Mouse (Mus musculus) kidney, embryonic 15.5 days (tissue): Measurements from ENCODE around the gene Dlx3. TPM values are rescaled to one million over a fixed set of nuclear protein-coding genes. Genes with fewer than 3 reads are reported as not detected.

Experiments
- ATAC-seq: fragments of 200-750 bp; cut with Nextera tagmentation; replicated peaks from 2 replicates; pipeline ENCODE4 v1.8.0; 2017; ENCODE audit warnings: moderate TSS enrichment; ENCODE audit not compliant: low FRiP score
- H3K27ac ChIP-seq: fragments of 300-500 bp; sonication (generic); 2 replicates; pipeline ENCODE4 v1.5.1; 2015; ENCODE audit warnings: mild to moderate bottlenecking, inconsistent platforms
- H3K27me3 ChIP-seq: fragments of 300-500 bp; sonication (generic); 2 replicates; pipeline ENCODE4 v1.6.1; 2015; ENCODE audit warnings: inconsistent platforms
- H3K36me3 ChIP-seq: fragments of 300-500 bp; sonication (generic); 2 replicates; pipeline ENCODE4 v1.6.1; 2015; ENCODE audit warnings: inconsistent platforms
- H3K4me1 ChIP-seq: fragments of 300-500 bp; sonication (generic); 2 replicates; pipeline ENCODE4 v1.6.1; 2015; ENCODE audit warnings: inconsistent platforms
- H3K4me2 ChIP-seq: fragments of 300-500 bp; sonication (generic); 2 replicates; pipeline ENCODE4 v1.6.1; 2015; ENCODE audit warnings: moderate library complexity, mild to moderate bottlenecking, inconsistent platforms
- H3K4me3 ChIP-seq: fragments of 300-500 bp; sonication (generic); replicated peaks from 2 replicates; pipeline ENCODE4 v1.5.1; 2015; ENCODE audit warnings: mild to moderate bottlenecking, inconsistent platforms
- H3K9ac ChIP-seq: fragments of 300-500 bp; sonication (generic); 2 replicates; pipeline ENCODE4 v1.6.1; 2015; ENCODE audit warnings: mild to moderate bottlenecking, inconsistent platforms
- H3K9me3 ChIP-seq: fragments of 300-500 bp; sonication (generic); replicated peaks from 2 replicates; pipeline ENCODE4 v1.6.1; 2016; ENCODE audit warnings: inconsistent platforms
- WGBS: fragments of 180-500 bp; shearing (Covaris S2); methylation state at CpG from one replicate; pipeline ENCODE4 v1.1.7; 2015; ENCODE audit warnings: mixed read lengths; 5-methylcytosine and 5-hydroxymethylcytosine counted together
- polyA plus RNA-seq: library from polyadenylated mRNA; unstranded; fragments of >200 nt; fragmentation: Nextera tagmentation; extraction: Ambion mirVana; gene quantifications from 2 replicates; pipeline ENCODE4 v1.2.1, GENCODE M21; 2015

Dlx3 gene
- polyA plus RNA-seq, result 0.78 and 2.5 TPM in 2 replicates

DNA sequence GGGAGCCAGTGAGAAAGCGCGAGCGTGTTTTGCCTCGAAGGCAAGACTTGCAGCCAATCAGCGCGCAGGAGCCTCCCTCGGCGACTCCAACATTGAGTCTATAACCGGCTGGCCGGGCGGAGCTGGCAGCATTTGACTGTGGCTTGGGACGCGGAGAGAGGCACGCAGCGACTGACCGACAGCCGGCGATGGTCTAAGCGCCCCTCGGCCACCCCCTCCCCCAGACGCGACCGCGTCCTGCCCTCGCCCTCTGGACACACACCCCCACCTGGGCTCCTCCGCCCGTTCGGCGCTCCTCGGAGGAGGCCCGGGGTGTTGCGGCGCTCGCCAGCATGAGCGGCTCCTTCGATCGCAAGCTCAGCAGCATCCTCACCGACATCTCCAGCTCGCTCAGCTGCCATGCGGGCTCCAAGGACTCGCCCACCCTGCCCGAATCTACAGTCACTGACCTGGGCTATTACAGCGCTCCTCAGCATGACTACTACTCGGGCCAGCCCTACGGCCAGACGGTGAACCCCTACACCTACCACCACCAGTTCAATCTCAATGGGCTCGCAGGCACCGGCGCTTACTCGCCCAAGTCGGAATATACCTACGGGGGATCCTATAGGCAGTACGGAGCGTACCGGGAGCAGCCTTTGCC lies at the start of gene Dlx3:
Dlx3 (plus strand) TSS at position 130 of the 643 bp plus-strand sequence.
- Histone ChIP-seq H3K27ac (no peak within 1 kb of the TSS), H3K9me3 (no peaks in the 10 kb centered on the region)

DNA sequence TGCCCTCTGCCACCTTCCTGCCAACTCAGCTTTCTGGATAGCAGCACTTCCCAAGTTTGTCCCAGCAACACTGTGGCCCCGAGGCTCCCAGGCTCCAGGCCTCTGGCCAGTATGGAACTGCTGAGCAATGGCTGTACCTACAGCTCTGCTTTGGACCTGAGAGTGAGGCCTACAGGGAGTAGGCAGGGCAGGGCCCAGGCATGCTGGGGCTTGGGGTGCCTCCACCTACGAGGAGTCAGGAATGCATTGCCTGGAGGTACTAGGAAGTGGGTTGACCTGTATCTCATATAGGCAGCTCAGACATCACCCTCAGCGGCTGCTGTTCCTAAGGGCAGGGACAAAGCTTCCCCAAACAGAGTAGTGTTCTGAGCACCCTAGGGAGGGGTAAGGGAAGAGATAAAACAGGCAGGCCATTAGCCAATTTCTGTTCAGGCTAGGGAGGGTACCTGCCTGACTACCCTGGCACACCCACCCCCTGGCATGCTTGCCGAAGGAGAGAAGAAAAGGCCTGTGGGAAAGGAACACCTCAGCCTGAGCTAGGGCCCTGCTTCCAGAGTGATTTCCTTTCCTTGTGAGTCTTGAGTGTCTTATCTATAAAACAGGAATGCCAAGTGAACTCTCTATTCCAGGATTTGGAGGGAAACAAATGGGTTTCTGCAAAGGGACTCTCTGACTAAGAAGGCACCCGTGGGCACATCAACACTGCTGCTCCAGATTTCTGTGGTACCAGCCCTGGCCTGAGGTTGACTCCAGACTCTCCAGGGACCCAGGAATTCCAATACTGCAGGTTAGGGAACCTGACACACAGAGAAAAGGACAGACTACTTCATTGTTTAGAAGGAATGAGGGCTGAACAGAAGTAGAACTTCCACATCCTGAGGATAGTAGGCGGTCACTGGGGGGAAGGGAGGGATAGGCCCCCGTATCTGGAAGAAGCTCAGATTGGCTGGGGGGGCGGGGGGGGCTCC lies 49.5 kb upstream of the Dlx3 start:
- H3K27me3 ChIP-seq, result 0 out of 2 replicates have a peak, but pooled peaks cover 6% of the 10 kb centered on the region
- H3K27ac ChIP-seq, result no peak overlapping the region
- no peak overlapping the region for H3K4me3 ChIP-seq
- WGBS, result 74% methylated on average over 8 of the region's 8 CpGs
- no peak overlapping the region for H3K9ac ChIP-seq
- no peak for ATAC-seq
- no peak overlapping the region for H3K4me2 ChIP-seq
- peaks cover 12% of the 10 kb centered on the region for H3K36me3 ChIP-seq
- peaks cover 53% of the 10 kb centered on the region for H3K4me1 ChIP-seq
- no peaks in the 10 kb centered on the region for H3K9me3 ChIP-seq

More for the DNA sequence above, at the start of gene Dlx3:
- Histone ChIP-seq H3K4me2 (peak within 1 kb of the TSS; percentile 78), H3K4me3 (peak within 1 kb of the TSS; percentile 46), H3K4me1 (peaks cover 29% of the 10 kb centered on the region), H3K9ac (0 out of 2 replicates have a peak within 1 kb of the TSS, but pooled peaks have one; percentile 10), H3K36me3 (no peaks in the 10 kb centered on the region), H3K27me3 (peaks cover 78% of the 10 kb centered on the region)
- peak; percentile 38 for ATAC-seq
- WGBS, result under 1% methylated on average over 55 of the region's 55 CpGs

DNA sequence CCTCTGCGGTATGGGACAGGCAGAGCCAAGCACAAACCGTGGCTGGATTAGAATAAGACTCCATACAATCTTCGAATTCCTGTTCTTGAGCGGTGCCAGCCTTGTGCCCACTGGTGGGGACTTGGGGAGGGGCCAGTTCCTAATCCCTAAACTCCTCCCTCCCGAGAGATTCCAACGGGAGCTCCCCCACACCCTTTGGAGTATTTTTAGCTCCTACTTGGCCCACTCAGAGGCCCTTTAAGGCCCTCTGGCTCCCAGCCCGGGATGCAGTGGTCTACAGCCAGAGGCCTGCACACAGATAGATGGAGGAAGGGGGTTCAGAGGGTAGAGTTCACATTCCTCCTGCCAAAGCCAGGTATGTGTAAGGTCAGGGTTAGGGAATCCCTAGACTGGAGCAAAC lies 48.7 kb upstream of the Dlx3 start:
- Histone ChIP-seq H3K36me3 (peaks cover 5% of the 10 kb centered on the region), H3K9ac (no peak overlapping the region), H3K4me1 (peaks cover 61% of the 10 kb centered on the region), H3K27ac (peak overlapping the region; percentile 55; the same call in 1 of the 2 replicates), H3K9me3 (no peaks in the 10 kb centered on the region), H3K4me2 (0 out of 2 replicates have a peak overlapping the region, but pooled peaks have one; percentile 5), H3K27me3 (peaks cover 9% of the 10 kb centered on the region; the same call in 1 of the 2 replicates), H3K4me3 (no peak overlapping the region)
- WGBS, result 54% methylated on average over 7 of the region's 7 CpGs
- no peak for ATAC-seq

DNA sequence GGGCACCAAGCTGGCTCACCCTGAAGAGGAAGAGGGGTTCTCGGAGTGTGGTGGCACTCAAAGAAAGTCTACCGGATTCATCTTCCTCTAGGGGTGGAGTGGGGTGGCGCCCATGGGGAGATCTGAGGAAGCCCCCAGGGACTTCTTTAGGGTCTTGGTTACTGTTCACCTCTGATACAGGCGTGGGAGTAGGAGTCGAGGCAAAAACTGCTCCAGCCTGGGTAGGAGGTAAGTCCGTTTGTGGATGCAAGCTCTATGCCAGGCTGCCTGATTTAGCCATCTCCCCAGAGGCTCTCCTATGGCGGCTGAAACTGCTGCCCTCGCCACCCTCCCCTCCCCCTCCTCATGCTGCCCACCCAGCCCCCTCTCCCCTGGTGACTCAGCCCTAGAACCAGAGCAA lies 47.8 kb upstream of the Dlx3 start:
- H3K27ac ChIP-seq, result no peak overlapping the region
- peaks cover 70% of the 10 kb centered on the region for H3K4me1 ChIP-seq
- H3K4me2 ChIP-seq, result 0 out of 2 replicates have a peak overlapping the region, but pooled peaks have one; percentile 3

DNA sequence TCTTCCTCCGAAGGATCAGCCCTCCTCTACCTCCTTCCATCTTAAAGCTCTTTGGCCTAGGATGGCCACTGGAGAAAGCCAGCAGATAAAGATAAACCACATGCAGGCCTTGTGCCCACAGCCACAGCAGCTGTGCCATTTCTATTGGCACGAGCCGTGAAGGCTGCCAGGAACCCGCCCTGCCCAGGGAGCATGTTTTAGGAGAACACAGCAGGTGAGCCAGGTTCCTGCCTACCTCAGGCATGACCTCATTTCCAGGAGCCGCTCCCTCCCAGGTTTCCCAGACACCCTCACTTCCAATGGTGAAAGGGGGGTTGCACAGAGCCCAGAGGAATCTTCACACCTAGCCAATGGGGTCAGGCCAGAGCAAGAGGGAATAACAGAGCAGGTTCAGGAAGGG lies 47.1 kb upstream of the Dlx3 start:
- no peak for ATAC-seq
- H3K4me3 ChIP-seq, result no peak overlapping the region
- peaks cover 76% of the 10 kb centered on the region for H3K4me1 ChIP-seq
- H3K9me3 ChIP-seq, result no peaks in the 10 kb centered on the region
- no peaks in the 10 kb centered on the region for H3K36me3 ChIP-seq
- no peak overlapping the region for H3K27ac ChIP-seq
- H3K27me3 ChIP-seq, result peaks cover 24% of the 10 kb centered on the region
- no peak overlapping the region for H3K9ac ChIP-seq
- no peak overlapping the region for H3K4me2 ChIP-seq
- WGBS, result 67% methylated on average over 5 of the region's 5 CpGs

More for the DNA sequence above, 47.8 kb upstream of the Dlx3 start:
- Histone ChIP-seq H3K27me3 (peaks cover 17% of the 10 kb centered on the region), H3K9me3 (no peaks in the 10 kb centered on the region), H3K36me3 (no peaks in the 10 kb centered on the region), H3K9ac (no peak overlapping the region), H3K4me3 (no peak overlapping the region)
- WGBS, result 75% methylated on average over 8 of the region's 8 CpGs
- no peak for ATAC-seq

DNA sequence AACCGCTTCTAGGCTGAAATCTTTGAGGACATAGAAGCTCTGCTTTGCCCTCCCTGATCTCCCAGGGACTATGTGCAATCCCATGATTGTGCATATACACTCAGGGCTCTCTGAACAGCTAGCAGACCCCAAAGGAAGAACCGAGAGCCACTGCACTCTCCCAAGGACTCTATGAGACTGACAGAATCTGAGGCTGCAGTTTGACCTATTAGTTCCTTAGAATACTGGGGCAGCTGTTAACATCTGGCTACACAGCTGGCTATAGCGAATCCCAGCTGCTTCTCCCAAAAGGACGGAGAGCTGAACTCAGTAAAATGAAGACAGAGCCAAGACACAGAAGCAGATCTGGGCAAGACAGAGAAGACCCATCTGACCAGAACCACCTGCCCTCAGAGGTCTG lies 46.1 kb upstream of the Dlx3 start:
- ATAC-seq, result no peak
- Histone ChIP-seq H3K9me3 (no peaks in the 10 kb centered on the region), H3K4me2 (peak overlapping the region; percentile 98; the same call in 1 of the 2 replicates), H3K36me3 (no peaks in the 10 kb centered on the region), H3K27me3 (peaks cover 27% of the 10 kb centered on the region), H3K4me1 (peaks cover 87% of the 10 kb centered on the region), H3K27ac (no peak overlapping the region), H3K9ac (no peak overlapping the region), H3K4me3 (no peak overlapping the region)
- 73% methylated on average over 4 of the region's 4 CpGs for whole genome bisulfite sequencing

DNA sequence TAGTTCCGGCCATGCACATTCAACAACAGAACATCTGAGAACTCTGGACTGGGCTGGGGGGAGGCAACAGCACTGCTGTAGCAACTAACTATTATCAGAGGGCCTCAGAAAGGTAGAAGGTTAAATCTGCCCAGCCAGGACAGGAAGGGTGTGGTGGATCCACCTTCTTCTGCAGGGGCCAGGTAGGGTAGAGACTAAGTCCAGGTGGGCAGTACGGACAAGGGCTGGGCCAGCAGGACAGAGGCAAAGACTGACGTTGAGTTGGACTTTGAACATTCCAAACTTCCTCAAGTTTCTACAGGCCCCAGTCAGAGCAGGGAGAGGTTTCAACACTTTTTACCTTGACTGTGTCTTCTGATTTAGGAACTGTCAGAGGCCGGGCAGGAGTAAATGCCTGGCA lies 45.2 kb upstream of the Dlx3 start:
- Histone ChIP-seq H3K9ac (0 out of 2 replicates have a peak overlapping the region, but pooled peaks have one; percentile 78), H3K9me3 (no peaks in the 10 kb centered on the region), H3K27ac (peak overlapping the region; percentile 90), H3K4me3 (peak overlapping the region; percentile 74), H3K4me2 (peak overlapping the region; percentile 98), H3K4me1 (peaks cover 95% of the 10 kb centered on the region), H3K27me3 (peaks cover 27% of the 10 kb centered on the region), H3K36me3 (no peaks in the 10 kb centered on the region)
- 53% methylated on average over 4 of the region's 4 CpGs for WGBS
- no peak for ATAC-seq

DNA sequence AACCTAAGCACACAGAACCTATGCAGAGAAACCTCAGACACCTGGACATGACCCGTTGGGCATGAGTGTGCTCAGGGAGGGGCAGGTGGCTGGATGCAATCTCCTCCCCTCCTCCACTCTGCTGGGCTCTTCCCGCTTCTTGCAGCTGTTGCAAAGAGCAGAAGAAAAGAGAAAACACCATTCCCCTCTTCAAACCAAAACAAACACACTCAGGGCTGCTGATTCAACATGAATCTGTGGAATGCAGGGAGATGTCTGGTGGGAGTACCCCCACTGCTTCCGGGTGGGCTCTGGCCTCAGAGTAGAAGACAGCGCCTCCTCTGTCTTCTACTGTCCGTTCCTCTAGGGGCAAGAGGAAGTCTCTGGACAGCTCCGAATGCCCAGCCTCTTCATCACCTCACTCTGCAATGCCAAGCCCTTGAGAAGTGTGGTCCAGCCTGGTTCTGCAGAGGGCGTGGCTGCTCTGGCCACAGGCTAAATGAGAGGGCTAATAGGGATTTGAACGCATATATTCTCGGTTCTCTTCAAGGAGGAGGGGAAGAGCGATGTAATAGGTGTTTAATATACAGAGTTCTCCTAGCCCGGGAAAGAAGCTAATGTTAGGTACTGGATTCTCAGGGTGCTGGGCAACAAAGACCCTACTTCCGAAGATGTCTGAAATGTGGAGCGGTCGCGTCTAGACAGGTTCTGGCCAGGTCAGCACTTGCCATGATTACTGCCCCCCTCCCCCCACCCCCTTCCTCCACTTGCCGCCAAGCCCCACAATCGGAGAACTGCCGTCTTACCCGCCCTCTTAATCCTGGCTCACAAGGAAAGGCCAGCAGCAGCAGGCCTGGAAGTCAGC lies 44.5 kb upstream of the Dlx3 start:
- peak overlapping the region; percentile 98 for H3K4me2 ChIP-seq
- no peaks in the 10 kb centered on the region for H3K9me3 ChIP-seq
- peaks cover 98% of the 10 kb centered on the region for H3K4me1 ChIP-seq
- H3K27ac ChIP-seq, result peak overlapping the region; percentile 90
- H3K27me3 ChIP-seq, result peaks cover 27% of the 10 kb centered on the region
- ATAC-seq, result peak; percentile 12; the same call in 1 of the 2 replicates
- H3K4me3 ChIP-seq, result peak overlapping the region; percentile 74
- peak overlapping the region; percentile 78 for H3K9ac ChIP-seq
- H3K36me3 ChIP-seq, result no peaks in the 10 kb centered on the region
- WGBS, result 5% methylated on average over 19 of the region's 19 CpGs

DNA sequence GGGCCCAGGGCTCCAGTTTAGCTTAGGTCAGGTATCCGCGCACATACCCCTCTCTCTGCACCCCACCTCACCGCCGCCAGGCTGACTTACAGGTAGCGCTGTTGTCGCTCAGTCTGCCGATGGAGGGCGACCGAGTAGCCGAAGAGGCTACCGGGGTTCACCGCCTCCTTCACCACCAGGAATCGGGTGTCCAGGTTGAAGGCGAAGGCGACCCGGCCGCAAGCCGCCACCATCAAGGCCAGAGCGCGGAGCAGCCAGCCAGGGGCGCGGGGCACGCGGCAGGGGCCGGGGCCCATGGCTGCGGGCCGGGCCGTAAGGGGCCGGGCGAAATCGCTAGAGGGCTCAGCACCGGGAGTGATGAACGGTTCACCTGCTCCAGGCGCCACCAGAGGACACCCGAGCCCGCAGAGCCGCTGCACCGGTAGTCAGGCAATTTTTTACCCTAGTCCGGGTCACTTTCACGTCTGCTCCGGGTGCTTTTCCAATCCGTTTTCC lies 43.8 kb upstream of the Dlx3 start:
- H3K9me3 ChIP-seq, result no peaks in the 10 kb centered on the region
- ATAC-seq, result peak; percentile 59
- H3K4me2 ChIP-seq, result peak overlapping the region; percentile 98
- under 1% methylated on average over 38 of the region's 42 CpGs for WGBS
- peak overlapping the region; percentile 78 for H3K9ac ChIP-seq
- peaks cover 98% of the 10 kb centered on the region for H3K4me1 ChIP-seq
- no peaks in the 10 kb centered on the region for H3K36me3 ChIP-seq
- peak overlapping the region; percentile 90 for H3K27ac ChIP-seq
- H3K4me3 ChIP-seq, result peak overlapping the region; percentile 74
- H3K27me3 ChIP-seq, result peaks cover 27% of the 10 kb centered on the region

DNA sequence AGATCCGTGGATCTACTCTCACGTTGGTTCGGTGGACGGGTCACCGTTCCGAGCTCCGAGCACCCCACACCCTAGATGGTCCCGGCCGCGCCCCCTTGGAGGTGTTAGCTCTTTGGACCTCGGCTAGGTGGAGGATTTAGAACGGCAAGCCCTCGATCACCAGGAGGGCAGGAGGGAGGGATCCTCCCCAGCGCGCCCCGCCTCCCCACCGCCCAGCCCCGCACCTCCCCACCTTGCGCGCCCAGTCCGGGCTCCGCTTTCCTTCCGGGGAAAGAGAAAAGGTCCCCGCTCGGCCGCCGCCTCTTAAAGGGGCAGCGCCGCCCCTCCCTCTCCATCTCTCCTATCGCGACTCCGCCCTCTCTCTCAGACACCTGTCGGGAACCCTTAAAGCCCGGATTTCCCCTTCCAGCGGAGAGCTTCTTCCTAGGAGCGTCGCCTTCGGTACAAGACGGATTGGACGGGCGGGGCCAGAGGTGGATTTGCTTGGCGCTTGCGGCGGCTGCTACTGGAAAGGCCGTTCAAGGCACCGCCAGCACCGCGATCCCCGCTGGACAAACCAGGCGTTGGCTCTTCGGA lies 43.3 kb upstream of the Dlx3 start, which contains the start of gene Itga3:
Itga3 (minus strand) TSS at position 266 of the 576 bp plus-strand sequence.
- peaks cover 27% of the 10 kb centered on the region for H3K27me3 ChIP-seq
- H3K4me2 ChIP-seq, result peak within 1 kb of the TSS; percentile 98
- no peaks in the 10 kb centered on the region for H3K36me3 ChIP-seq
- peaks cover 95% of the 10 kb centered on the region for H3K4me1 ChIP-seq
- peak; percentile 66 for ATAC-seq
- H3K27ac ChIP-seq, result peak within 1 kb of the TSS; percentile 90
- WGBS, result under 1% methylated on average over 47 of the region's 51 CpGs
- peak within 1 kb of the TSS; percentile 74 for H3K4me3 ChIP-seq
- no peaks in the 10 kb centered on the region for H3K9me3 ChIP-seq
- H3K9ac ChIP-seq, result peak within 1 kb of the TSS; percentile 78

DNA sequence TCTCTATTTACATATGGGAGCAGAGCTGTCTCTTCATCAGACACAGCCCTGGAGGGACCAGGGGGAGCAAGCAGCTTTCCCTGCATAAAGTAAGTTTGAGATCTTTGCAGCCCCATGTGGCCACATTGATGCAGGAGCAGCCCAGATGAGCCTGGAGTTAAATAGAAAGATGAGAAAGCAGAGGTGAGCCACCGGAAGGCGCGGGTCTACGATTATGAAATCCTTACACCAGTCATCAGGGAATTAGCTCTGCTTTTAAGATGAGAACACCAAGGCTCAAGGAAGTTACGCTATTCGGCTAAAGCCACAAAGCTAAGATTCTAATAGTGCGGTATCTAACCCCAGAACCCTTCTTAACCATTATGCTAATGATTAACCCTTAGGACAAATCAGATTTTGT lies 42.0 kb upstream of the Dlx3 start:
- peak overlapping the region; percentile 25; the same call in 1 of the 2 replicates for H3K27ac ChIP-seq
- peak overlapping the region; percentile 98 for H3K4me2 ChIP-seq
- H3K4me3 ChIP-seq, result peak overlapping the region; percentile 74; the same call in 1 of the 2 replicates
- 47% methylated on average over 7 of the region's 7 CpGs for WGBS
- no peak for ATAC-seq
- no peaks in the 10 kb centered on the region for H3K36me3 ChIP-seq
- H3K27me3 ChIP-seq, result peaks cover 27% of the 10 kb centered on the region
- no peak overlapping the region for H3K9ac ChIP-seq
- H3K4me1 ChIP-seq, result peaks cover 93% of the 10 kb centered on the region
- no peaks in the 10 kb centered on the region for H3K9me3 ChIP-seq
